Mouse (Mus musculus): ENCODE measurements around the gene Slc12a9.

- no peak for TF ChIP-seq POLR2A (IDR thresholded peaks at IDR 0.05; ENCODE audit: insufficient read depth, low read depth, low read length)
- TF ChIP-seq CTCF (IDR thresholded peaks at IDR 0.05; ENCODE audit: insufficient read depth, low read depth, low read length): no peak
Observed at GRCm38 (mm10) chr5:137334317-137334716, 920 bp upstream of the Slc12a9 start.

Measured in olfactory bulb, adult 2 months (tissue).